Comparison of ENCODE assay signal across 21 mouse cellular contexts in the genomic region with DNA sequence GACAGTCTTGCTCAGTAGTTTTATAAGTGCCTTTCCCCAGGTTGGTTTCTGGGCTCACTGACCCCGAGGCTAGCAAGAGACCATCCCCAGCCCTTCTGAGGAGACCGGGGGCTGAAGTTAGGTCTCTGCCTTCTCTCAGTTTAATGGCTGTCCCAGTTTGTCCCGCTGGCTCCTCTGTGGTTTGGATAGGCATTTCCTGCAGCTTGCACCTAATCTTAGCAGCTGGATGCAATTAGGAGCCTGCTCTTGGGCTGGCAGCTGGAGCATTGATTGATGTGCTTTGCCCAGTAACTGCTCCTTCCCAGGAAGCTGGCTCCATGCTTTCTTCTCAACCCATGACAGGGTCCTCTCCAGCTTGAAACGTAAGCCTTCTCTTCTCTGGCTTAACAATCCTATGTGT. TPM values are rescaled to one million over a fixed set of nuclear protein-coding genes. Genes with fewer than 3 reads are reported as not detected.
DNase-seq lines count a peak whose midpoint lies in the region; ATAC-seq lines count a peak whose summit lies in the region.
"Had no signal": no experiment of that assay in that cellular context is flagged by ENCODE, and none has a peak within 500 bp of the region (broad histone marks: within the 10 kb centered on the region; RNA-seq: fewer than 3 reads in every experiment).

No protein-coding gene starts in this region.

- peaks cover 9% of the 10 kb centered on the region; the same call in 1 of the 2 replicates for H3K4me1 ChIP-seq in hindbrain, embryonic 10.5 days (replicated peaks)
- no peaks in the 10 kb centered on the region for H3K4me1 ChIP-seq in hindbrain, embryonic 14.5 days (replicated peaks; ENCODE audit: control insufficient read depth, insufficient read depth, low read length)
- peaks cover 9% of the 10 kb centered on the region for H3K4me1 ChIP-seq in embryonic facial prominence, embryonic 14.5 days (ENCODE audit: control insufficient read depth, insufficient read depth, low read length)
- H3K4me1 ChIP-seq: hindbrain, embryonic 15.5 days; liver, embryonic 15.5 days had no signal

- no peak overlapping the region for H3K9ac ChIP-seq in hindbrain, embryonic 14.5 days
- H3K9ac ChIP-seq in embryonic facial prominence, embryonic 14.5 days (ENCODE audit: low read depth, low read length), result no peak overlapping the region
- H3K9ac ChIP-seq: hindbrain, embryonic 15.5 days; liver, embryonic 15.5 days had no signal

- no peaks in the 10 kb centered on the region for H3K9me3 ChIP-seq in hindbrain, embryonic 10.5 days
- no peaks in the 10 kb centered on the region for H3K9me3 ChIP-seq in hindbrain, embryonic 14.5 days (ENCODE audit: control insufficient read depth, low read length)
- no peaks in the 10 kb centered on the region for H3K9me3 ChIP-seq in embryonic facial prominence, embryonic 14.5 days (ENCODE audit: control insufficient read depth, low read length)
- H3K9me3 ChIP-seq: hindbrain, embryonic 15.5 days; liver, embryonic 15.5 days; midbrain, embryonic 10.5 days had no signal

- H3K27me3 ChIP-seq in hindbrain, embryonic 10.5 days (ENCODE audit: insufficient read depth, poor library complexity, severe bottlenecking), result no peaks in the 10 kb centered on the region
- H3K27me3 ChIP-seq in hindbrain, embryonic 14.5 days (ENCODE audit: control insufficient read depth, insufficient read depth, low read length), result no peaks in the 10 kb centered on the region
- H3K27me3 ChIP-seq in embryonic facial prominence, embryonic 14.5 days (replicated peaks; ENCODE audit: control insufficient read depth, insufficient read depth, low read length), result no peaks in the 10 kb centered on the region
- H3K27me3 ChIP-seq: hindbrain, embryonic 15.5 days; liver, embryonic 15.5 days; Patski had no signal

- ATAC-seq in hindbrain, embryonic 14.5 days (ENCODE audit: low FRiP score), result no peak
- ATAC-seq in embryonic facial prominence, embryonic 14.5 days (ENCODE audit: low read depth), result peak; percentile 34; the same call in 1 of the 2 replicates
- ATAC-seq: activated CD4-positive, CD25-positive, alpha-beta regulatory T cell, adult 4 months; forebrain, embryonic 14.5 days; Patski had no signal

- peak; percentile 39 for DNase-seq in hindbrain, embryonic 10.5 days (ENCODE audit: low spot score)
- no peak for DNase-seq in hindbrain, embryonic 14.5 days (ENCODE audit: low spot score)
- peak; percentile 90 for DNase-seq in 3T3-L1 (ENCODE audit: low read depth, low spot score)
- DNase-seq in embryo, embryonic 10.5 days (ENCODE audit: low spot score), result peak; percentile 76
- peak; percentile 53 for DNase-seq in embryonic facial prominence, embryonic 14.5 days (ENCODE audit: low spot score)
- no peak for DNase-seq in adrenal gland, postnatal 36 days
- DNase-seq in gastrocnemius, adult 18-20 months (ENCODE audit: low spot score), result no peak
- no peak for DNase-seq in adrenal gland, adult 2 months
- DNase-seq: cerebellum, postnatal 10 days; heart, adult 11 months; kidney, adult 8-10 months; left cerebral cortex, postnatal 4 days; retina, postnatal 1 day; right cerebral cortex, postnatal 4 days; thymus, postnatal 14 days had no signal

- no peak overlapping the region for H3K4me3 ChIP-seq in hindbrain, embryonic 10.5 days
- H3K4me3 ChIP-seq in hindbrain, embryonic 14.5 days (replicated peaks; ENCODE audit: low read length), result no peak overlapping the region
- H3K4me3 ChIP-seq in embryonic facial prominence, embryonic 14.5 days (ENCODE audit: low read depth, low read length), result no peak overlapping the region
- H3K4me3 ChIP-seq: hindbrain, embryonic 15.5 days; liver, embryonic 15.5 days; midbrain, embryonic 10.5 days had no signal

- no peak overlapping the region for H3K27ac ChIP-seq in hindbrain, embryonic 10.5 days
- H3K27ac ChIP-seq in hindbrain, embryonic 14.5 days, result no peak overlapping the region
- H3K27ac ChIP-seq in embryonic facial prominence, embryonic 14.5 days (replicated peaks; ENCODE audit: low read depth, low read length), result no peak overlapping the region
- H3K27ac ChIP-seq: hindbrain, embryonic 15.5 days; liver, embryonic 15.5 days; midbrain, embryonic 10.5 days had no signal

- no peaks in the 10 kb centered on the region for H3K36me3 ChIP-seq in hindbrain, embryonic 10.5 days
- H3K36me3 ChIP-seq in hindbrain, embryonic 14.5 days (replicated peaks; ENCODE audit: control insufficient read depth, insufficient read depth), result no peaks in the 10 kb centered on the region
- H3K36me3 ChIP-seq in embryonic facial prominence, embryonic 14.5 days (ENCODE audit: control insufficient read depth, insufficient read depth, low read length), result no peaks in the 10 kb centered on the region
- H3K36me3 ChIP-seq: hindbrain, embryonic 15.5 days; liver, embryonic 15.5 days; midbrain, embryonic 10.5 days had no signal

- no peak overlapping the region for H3K4me2 ChIP-seq in hindbrain, embryonic 14.5 days (replicated peaks)
- H3K4me2 ChIP-seq in embryonic facial prominence, embryonic 14.5 days (ENCODE audit: low read depth, low read length), result no peak overlapping the region
- H3K4me2 ChIP-seq: hindbrain, embryonic 15.5 days; liver, embryonic 15.5 days had no signal

- 58% methylated on average over 4 of the region's 4 CpGs for WGBS in hindbrain, embryonic 10.5 days
- 61% methylated on average over 4 of the region's 4 CpGs for WGBS in hindbrain, embryonic 14.5 days
- 16% methylated on average over 4 of the region's 4 CpGs for WGBS in embryonic facial prominence, embryonic 14.5 days

RNA-seq across cellular contexts. Expression of a gene that starts 26.2 kb away (rescaled TPM):
- 50.1 and 50.7 TPM in 2 replicates for polyA plus RNA-seq in hindbrain, embryonic 10.5 days (2016; fragmentation: Nextera tagmentation; extraction: Ambion mirVana)
- polyA plus RNA-seq in hindbrain, embryonic 14.5 days (2014; fragmentation: Nextera tagmentation; extraction: Ambion mirVana), result 61.2 and 65.3 TPM in 2 replicates
- 83.1 and 89.7 TPM in 2 replicates for polyA plus RNA-seq in embryonic facial prominence, embryonic 14.5 days (2014; fragmentation: Nextera tagmentation; extraction: Ambion mirVana)
- total RNA-seq in adrenal gland, postnatal 36 days (2021), result 100 to 1,000 TPM in 1 of 2 experiments, 10 to 100 TPM in 1; 94.9 to 126 TPM
- 10 to 100 TPM; 19.6 to 26.9 TPM for total RNA-seq in gastrocnemius, adult 18-20 months (2021)
- total RNA-seq in adrenal gland, adult 2 months (2021), result 100 to 1,000 TPM in 1 of 2 experiments, 10 to 100 TPM in 1; 82.9 to 115 TPM
- polyA plus RNA-seq in adrenal gland, adult 2 months (2012; rRNA removed), result 32.3 and 39.0 TPM in 2 replicates

Comparison
In these comparisons a context has a peak if more than half of its experiments do, and no peak if none do; other contexts are left out.
1. DNase-seq: peak in hindbrain, embryonic 10.5 days (single experiment), 3T3-L1 (single experiment), embryo, embryonic 10.5 days (single experiment) and embryonic facial prominence, embryonic 14.5 days (single experiment); none in hindbrain, embryonic 14.5 days (single experiment), adrenal gland, postnatal 36 days (0 of 2), gastrocnemius, adult 18-20 months (single experiment) and adrenal gland, adult 2 months (single experiment).